Mouse (Mus musculus): ENCODE results near the gene Map2k7.
"Not testable (repeated sequence)": the region's sequence is repeated elsewhere in the genome, so short reads cannot be mapped to it uniquely, and the experiment has no call there.

Map2k7 gene

DNA sequence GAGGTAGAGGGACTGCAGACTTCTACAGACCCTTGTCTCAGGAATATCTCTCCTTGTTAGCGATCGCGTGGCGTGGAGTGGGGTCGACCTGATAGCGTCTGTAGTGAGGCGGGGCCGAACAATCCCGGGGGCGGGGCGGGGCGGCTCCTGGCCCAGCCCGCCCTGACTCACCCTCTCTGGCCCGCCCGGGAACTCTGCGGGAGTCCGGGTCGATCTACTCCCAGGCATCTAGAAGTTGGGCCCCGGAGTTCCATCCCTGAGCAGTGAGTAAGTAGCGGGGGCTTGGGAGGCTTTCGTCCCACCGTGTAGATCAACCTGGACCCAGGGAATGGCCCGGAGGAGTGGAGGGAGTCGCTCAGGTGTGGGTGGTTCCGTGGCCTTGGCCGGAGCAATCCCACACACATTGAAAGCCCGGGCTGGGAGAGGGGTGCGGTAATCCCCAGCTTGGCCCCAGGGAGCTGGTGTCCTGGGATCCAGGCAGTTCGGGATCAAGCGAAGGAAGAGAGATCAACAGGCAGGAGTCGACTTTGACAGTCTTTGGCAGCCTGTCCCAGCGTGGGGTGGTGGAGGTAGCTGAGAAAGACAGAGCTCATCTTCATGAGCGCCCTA is 11.7 kb upstream of the Map2k7 start, which contains the start of gene Lrrc8e:
Gene Lrrc8e (plus strand): TSS at position 89 of the 609 bp plus-strand sequence.
- no peak for DNase-seq (ENCODE audit: low read depth, low spot score)

DNA sequence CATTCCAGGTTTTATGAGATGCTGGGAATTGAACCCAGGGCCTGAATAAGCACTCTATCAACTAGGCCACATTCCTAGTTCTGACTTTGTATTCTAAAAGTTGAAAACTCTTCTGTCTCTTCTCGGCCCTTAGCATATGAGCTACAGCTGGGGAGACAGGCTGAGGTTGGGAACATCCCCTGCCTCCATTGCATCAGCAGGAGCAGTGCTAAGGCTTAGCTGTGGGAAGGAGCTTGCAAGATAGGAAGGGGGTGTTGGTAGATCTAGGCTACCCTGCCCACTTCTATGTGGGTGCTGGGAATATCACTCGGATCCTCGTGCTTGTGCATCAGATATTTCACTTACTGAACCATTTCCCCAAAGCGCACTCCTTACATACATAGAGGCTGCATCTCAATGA is 10.6 kb upstream of the Map2k7 start:
- DNase-seq (ENCODE audit: low read depth, low spot score) = no peak

DNA sequence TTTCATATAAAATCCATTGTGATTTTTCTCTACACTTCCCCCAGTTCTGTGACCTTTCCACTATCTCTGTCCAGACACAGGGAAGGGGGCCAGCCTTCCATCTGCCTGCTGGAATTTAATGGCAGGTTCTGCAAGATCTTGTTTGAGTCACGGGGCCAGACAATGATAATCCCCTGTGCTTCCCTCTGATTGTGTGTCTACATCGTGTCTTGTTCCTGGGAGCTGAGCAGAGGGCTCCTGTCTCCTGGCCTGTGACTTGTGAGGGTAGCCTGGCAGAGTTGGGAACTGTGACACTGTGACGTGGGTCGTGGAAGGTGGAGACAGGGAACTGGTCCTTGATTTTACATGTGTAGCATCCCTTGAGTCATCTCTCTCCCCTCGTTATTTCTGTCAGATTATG is 8.8 kb upstream of the Map2k7 start:
- DNase-seq (ENCODE audit: low read depth, low spot score) = no peak

DNA sequence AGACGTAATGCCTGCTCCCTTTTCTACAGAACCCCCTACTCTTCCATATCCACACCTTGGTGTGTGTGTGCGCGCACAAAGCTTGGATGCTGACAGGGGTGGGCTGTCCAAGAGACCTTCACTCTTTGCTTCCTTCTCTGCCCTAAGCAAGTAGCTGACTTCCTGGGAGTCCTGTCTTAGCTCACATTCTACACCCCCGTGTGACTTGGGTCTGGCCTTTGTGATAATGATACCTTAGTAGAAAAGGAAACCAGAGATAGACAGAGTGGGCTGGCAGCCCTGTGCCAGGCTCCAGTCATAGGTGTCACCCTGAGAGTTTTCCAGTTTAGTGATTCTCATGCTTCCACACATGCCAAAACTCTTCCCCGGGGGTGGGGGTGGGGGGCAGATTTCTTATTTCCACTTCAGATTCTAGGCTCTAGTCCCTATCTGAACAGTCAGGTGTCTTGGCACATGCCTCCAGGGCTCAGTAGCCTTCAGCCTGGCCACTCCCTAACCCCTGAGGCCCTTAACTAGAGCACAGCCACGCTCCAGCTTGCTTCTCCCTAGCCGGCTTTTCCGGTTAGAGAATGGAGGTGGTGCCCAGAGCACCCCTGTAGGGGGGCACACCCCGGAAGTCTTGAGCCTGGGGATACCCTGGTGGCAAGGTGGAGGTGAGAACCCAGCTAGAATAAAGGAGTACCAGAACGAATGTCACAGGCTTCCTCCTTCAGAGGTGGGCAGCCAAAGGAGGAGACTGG is 7.8 kb upstream of the Map2k7 start:
- no peak for DNase-seq (ENCODE audit: low read depth, low spot score)

DNA sequence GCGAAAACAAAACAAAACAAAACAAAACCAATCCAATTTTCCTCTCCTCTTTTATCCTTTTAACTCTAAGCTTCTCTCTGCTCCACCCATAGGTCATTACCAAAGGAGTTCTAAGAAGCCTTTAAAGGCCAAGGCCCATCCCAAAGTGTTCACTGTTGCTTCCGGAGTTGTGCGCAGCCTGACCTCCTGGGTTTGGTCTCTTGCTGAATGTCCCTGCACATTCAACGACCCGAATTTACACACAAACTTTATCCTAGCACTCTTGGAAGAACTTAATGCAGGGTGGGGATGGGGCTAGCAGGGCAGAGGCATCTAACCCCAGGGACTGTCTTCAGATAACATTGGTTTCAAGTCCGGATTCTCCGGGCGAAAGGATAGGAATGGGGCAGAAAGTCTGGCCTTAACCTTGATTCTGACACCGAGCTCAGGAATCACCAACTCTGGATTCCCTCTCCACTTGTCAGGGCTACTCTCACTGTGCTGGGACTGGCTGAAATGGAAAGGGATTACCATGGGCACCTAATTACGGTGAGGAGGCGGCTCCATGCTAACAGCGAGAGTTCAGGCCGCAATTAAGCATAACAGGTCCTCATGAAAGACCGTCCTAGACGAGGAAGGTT is 616 bp upstream of the Map2k7 start:
- no peak for DNase-seq (ENCODE audit: low read depth, low spot score)

DNA sequence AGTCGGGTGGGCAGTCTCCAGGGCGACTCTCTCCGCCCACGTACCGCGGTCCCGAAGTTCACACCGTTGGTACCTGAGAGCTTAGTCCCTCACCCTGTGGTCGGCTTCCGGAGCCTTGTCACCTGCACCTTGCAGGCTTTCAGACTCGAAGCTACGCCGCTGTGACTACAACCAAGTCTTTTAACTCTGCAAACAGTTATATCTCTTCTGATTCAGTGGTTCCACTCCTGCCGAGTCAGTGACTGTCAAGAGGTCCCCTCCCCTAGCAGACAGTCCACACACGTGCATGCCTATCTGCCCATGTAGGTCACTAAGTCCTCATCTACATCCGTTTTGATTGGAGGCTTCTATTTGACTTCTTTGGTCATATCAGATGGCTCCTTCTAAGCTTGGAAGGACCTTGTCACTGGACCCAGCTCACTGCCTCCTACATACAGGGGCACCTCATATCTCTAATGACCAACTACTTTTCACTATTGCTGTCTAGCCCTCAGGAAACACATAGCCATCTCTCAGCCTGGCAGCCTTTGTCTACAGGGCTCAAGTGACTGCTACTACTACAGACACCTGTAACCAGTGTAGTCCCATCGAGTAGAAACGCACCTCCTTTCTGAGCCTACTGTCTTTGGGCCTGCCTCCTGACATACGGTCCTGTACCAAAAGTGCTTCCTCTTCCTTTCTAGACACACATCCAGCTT is 802 bp downstream of the Map2k7 start:
- DNase-seq (ENCODE audit: low read depth, low spot score) = no peak

DNA sequence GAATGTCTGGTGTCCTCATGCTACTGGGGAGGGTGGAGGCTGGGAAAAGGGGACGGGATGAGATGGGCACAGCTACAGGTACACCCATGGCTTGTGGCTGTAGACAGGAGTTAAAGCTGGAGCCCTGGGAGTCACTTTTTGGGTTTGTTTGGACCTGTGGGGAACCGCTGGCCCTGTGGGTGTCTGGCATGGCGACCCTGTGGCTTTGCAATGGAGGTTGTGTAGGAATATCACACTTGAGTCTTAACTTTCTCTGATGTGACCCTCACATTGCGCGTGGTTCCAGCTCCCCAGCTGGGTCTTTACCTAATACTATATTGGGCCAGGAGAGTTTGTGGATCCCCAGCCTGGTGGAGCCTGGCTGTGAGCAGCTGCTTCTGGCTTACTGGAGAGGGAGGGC is 6.5 kb downstream of the Map2k7 start:
- no peak for DNase-seq (ENCODE audit: low read depth, low spot score)

DNA sequence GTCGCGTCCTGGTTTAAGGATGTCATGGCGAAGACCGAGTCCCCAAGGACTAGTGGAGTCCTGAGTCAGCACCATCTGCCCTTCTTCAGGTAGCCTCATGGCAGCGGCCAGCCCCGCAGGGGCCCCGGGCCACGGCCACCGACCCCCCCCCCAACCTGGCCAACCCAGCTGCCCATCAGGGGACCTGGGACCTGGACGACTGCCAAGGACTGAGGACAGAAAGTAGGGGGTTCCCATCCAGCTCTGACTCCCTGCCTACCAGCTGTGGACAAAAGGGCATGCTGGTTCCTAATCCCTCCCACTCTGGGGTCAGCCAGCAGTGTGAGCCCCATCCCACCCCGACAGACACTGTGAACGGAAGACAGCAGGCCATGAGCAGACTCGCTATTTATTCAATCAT is 7.2 kb downstream of the Map2k7 start:
- DNase-seq (ENCODE audit: low read depth, low spot score) = no peak

DNA sequence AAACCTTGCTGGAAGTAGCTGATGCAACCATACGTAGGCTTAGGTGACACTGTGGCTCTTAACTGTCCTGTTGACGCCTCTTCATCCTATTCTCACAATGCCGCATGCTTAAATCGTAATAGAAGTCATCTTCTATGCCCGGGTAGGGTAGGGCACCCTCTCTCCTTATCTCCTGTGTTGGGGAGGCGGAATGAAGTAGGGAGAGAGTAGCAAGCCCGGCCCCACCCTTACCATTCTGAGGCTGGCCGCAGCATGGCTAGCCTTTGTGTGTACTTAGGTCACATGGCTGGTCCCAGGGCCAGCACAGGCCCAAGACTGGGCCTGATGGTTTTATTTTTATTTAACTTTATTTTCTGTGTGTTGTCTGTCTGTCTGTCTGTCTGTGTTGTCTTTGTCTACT is 8.7 kb downstream of the Map2k7 start:
- no peak for DNase-seq (ENCODE audit: low read depth, low spot score)

DNA sequence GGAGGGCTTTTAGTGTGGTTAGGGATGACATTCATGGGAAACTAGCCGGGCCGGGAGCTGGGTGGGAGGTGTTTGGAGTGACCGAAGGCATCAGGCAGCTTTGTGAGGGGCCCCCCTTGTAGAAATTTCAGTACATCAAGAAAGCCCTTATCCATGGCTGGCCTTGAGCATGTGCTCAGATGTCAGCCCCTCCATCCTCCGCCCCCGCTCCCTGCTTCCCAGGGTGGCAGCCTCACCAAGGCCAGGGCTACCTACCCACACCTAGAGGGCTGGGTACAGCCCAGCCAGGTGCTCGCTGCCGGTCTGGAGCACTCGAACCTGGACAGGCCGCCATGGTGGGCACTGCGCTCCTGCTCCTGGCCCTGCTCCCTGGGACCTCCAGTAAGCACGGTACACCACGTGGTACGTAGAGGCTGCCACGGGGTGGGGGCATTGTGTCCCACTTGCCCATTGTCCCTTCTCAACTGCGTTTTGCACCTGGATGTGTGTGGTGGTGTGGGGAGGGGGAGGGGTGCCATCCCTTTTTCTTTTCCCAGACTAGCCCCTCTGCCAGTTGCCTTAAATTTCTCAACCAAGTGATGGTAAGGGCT is 9.5 kb downstream of the Map2k7 start, which contains the start of gene Tgfbr3l:
Gene Tgfbr3l (plus strand): TSS at position 264 of the 590 bp plus-strand sequence.
- DNase-seq (ENCODE audit: low read depth, low spot score) = no peak

DNA sequence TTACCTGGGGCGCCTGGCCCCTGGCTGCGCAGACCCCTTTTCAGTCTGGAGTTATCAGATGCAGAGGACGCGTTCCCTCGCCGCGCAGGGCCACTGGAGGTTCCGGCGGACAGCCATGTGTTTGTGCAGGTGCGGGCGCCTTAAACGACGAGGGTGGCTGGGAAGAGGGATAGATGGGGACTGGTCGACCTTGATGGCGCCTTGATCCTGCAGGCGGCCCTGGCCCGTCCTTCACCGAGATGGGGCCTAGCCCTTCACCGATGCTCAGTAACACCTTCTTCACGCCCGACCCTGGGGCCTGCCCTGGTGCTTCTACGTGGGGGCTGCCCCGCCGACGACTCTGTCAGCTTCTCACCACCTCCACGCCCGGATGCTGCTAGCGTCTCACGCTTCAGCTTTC is 10.7 kb downstream of the Map2k7 start:
- no peak for DNase-seq (ENCODE audit: low read depth, low spot score)

DNA sequence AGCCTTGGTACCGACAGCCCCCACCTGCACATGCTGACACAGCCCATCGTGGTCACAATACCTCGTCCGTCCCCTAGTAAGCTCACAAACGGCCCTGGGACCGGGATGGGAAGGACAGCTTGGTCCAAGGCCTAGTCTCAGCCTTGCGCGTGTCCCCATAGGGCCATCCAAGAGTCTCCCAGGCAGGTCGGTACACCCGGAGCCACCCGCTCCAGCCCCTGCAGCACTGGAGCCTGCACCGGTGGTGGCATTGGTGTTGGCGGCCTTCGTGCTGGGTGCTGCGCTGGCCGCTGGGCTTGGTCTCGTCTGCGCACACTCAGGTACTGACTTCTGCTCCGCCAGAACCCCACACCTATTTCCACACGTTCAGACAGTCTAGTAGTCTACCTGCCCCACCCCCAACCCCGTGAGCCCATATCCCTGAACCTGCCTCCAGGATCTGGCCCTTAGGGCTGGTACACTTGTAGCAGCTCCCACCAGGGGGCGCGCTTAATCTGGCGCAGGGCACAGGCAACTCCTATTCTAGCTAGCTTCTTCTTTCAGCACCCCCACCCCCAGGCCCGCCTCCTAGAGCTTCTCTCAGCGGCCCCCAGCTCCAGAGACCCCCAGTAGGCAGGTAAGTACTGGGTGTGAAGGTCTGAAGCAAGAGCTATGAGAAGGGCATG is 11.9 kb downstream of the Map2k7 start:
- DNase-seq (ENCODE audit: low read depth, low spot score) = peak; percentile 80

DNA sequence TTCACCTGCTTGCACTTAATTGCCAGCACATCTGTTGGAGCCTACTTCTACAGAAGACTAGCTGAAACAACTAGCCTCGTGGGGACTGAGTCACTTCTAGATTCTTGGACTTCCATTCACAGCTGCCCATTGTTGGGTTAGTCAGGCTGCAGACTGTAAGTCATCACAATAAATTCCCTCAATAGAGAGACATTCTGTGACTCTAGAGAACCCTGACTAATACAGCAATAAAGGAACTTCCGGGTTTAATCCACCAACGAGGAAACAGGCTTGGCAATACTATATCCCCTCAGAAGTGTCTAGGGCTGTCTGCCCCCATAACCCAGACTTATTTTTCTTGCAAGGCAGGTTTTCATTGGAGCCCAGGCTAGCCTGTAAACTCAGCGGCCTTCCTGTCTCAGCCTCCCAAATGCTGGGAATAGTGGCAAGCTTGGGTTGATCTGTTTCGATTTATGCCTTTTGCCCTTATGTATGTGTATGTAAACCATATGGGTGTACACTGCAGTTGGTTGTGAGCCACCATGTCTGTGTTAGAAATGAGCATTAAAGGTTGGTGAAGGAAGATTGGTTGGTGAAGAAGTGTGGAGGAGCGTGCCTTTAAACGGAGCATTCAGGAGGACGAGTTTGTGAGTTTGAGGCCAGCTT is 13.7 kb downstream of the Map2k7 start:
- no peak for DNase-seq (ENCODE audit: low read depth, low spot score)

DNA sequence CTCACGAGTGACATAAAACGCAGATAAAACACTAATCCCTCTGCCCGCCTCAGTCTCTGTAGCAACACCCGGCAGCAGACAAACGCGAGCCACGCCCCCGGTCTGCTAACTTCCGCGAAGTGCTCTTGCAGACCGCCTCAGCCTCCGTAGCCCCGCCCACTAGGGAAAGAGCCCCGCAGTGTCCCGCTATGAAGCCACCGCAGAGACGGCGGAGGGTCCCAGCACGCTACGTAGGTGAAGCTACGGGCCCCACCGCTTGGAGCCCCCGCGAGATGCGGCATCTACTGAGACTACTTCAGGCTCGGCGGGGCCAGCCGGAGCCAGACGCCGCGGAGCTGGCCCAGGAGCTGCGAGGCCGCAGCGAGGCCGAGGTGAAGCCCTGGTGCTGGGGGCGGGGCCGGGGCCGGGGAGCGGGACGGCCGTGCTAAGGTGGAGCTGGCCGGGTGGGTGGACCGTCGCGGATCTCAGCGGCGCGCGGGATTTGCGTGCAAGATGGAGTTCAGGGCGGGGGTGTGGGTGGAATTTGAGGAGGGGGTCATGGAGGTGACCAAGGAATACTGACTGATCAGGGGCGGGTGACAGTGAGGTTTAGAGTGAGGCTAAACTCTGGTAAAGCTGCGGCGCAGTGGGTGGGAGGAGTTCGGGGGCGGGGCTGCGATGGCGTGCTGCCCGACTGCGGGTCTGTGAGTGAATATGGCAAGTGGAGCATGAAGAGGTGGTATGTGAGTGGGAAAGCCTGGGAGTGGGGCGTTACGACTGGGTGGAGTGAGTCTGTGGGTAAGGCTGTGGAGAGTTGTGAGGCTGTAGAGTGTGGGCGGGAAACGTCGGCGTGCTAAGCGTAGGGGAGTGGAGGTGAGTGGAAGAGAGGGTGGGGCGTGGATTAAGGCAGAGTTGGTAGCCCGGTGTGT is 14.6 kb downstream of the Map2k7 start, which contains the start of gene Snapc2:
Gene Snapc2 (plus strand): TSS at position 147 of the 908 bp plus-strand sequence.
- peak; percentile 89 for DNase-seq (ENCODE audit: low read depth, low spot score)

DNA sequence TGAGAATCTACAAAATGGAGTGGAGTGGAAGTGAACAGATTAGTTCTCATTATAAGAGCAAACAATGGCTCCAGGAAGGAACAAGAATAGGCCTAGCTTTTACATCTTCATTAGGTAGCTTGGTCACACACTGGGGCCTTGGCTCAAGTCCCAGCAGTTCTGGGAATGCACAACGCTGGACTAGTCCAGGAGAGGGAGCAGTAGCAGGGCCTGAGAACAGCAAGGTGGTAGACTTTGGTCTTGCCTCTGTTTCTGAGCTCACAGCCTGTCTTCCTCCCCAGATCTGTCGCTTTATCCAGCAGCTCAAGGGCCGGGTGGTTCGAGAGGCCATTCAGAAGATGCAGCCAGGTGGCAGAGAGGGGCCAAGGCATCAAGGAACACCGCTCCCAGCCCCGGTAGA is 15.5 kb downstream of the Map2k7 start:
- DNase-seq (ENCODE audit: low read depth, low spot score) = no peak

DNA sequence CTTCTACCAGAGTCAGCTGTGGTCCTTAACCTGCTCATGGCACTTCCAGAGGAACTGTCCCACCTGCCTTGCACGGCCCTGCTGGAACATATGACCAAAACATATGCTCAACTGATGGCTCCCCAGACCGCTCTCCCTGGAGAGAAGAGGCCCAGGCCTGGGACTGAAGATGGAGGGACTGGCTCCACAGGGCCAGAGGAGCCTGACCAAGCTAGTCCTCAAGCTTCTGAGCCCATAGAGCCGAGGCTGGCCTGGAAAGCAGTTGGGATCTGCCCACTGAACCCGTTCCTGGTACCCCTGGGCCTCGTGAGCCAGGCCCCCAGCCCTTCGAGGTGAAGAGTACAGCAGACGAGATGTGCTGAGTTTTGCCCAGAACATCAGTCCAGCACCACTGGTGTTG is 16.9 kb downstream of the Map2k7 start:
- DNase-seq (ENCODE audit: low read depth, low spot score) = not testable (repeated sequence)

DNA sequence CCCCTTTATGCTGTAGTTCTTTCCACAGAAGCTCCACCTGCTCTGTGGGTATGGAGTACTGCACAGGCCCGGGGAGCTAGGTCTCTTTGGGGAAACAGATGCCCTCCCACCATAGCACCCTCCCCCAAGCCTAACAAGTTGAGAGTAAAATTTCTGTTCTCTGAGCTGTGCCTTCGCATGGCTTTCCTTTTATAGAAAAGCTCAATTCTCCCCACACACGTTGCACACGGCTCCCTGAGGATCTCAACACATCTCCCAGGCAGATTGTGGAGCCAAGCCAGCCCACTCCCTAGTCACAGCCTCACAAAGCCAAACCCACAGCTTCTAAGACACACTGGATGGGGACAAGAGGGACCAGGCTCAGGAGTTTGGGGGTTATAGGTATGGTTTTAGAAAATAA is 18.4 kb downstream of the Map2k7 start:
- no peak for DNase-seq (ENCODE audit: low read depth, low spot score)

DNA sequence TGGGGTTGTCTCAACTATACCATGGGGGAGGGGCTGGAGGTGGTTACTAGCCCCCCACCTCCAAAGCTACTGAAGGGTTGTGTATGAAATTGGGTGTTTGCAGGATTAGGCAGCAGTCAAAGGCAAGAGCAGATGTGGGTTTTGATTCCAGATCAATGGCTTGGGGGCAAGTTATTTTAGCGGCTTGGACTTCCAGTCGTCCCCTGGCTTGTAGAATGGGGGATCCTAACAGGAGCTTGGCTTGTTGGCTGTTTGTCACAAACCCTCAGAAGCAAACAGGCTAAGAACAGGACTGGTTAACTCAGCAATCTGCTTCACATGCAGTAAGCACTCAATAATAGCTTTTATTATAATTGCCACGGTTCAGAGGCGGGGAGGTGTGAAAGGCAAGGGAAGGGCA is 18.8 kb downstream of the Map2k7 start:
- DNase-seq (ENCODE audit: low read depth, low spot score) = no peak

DNA sequence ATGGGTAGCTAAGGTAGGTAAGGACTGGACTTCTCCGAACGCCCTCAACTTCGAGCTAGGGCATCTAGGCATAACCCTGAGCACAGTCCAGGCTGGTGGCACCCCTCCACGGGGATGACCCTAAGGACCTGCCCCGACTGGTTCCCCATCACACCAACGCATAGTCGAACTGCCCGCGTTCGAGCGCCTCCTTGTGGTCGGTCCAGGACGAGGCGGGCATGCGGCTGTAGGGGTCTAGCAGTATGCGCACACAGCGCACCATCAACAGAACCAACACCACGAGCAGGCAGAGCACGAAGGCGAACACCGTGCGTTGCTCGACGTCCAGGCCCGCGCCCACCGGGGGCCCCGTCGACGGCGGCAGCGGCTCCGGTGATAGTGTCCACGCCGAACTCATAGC is 19.7 kb downstream of the Map2k7 start:
- peak; percentile 86 for DNase-seq (ENCODE audit: low read depth, low spot score)

DNA sequence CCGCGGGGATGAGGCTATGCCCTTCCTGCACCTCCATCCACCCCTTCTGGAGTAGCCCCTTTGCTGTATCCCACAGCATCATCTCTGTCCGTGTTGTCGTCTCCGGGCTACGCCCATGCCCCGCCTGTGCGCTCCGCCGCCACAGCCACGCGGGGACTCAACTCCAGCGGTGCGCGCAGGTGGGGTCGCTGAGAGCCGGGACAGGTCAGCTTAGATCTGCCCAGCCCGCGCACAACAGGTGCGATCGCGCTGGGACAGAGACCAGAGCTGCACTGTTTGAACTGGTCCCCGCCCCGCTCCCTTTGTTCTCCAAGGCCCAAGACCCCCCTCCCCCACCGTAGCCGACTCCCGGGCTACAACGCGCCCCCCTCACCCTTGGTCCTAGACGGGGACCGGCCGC is 20.1 kb downstream of the Map2k7 start:
- peak; percentile 64 for DNase-seq (ENCODE audit: low read depth, low spot score)

Data from forelimb bud, embryonic 11.5 days (tissue).